Mouse (Mus musculus): ENCODE results near the gene Rbm8a. TPM values are rescaled to one million over a fixed set of nuclear protein-coding genes. Genes with fewer than 3 reads are reported as not detected.
A peak's percentile ranks its signal among the peaks of the same experiment; 100 is the strongest.

Gene Rbm8a
- total RNA-seq, 2 experiments from 2014 or later: 67.3 to 77.2 TPM

- no peak for DNase-seq (ENCODE audit: low spot score in 2 of 2)
Observed at GRCm38 (mm10) chr3:96667316-96667715, 37.6 kb downstream of the Rbm8a start.

- no peak for DNase-seq (ENCODE audit: low spot score in 2 of 2)
Observed at GRCm38 (mm10) chr3:96668424-96669067, 38.8 kb downstream of the Rbm8a start.

- DNase-seq (ENCODE audit: low spot score in 2 of 2): peak; percentile 58 to 79
Observed at GRCm38 (mm10) chr3:96669727-96670468, 40.2 kb downstream of the Rbm8a start, which contains the start of gene Ankrd35. Gene Ankrd35, plus strand, starts transcription at chr3:96670131.

GRCm38 (mm10) chr3:96671519-96671918, 41.8 kb downstream of the Rbm8a start:
- no peak for DNase-seq (ENCODE audit: low spot score in 2 of 2)

GRCm38 (mm10) chr3:96673514-96673913, 43.8 kb downstream of the Rbm8a start:
- no peak for DNase-seq (ENCODE audit: low spot score in 2 of 2)

GRCm38 (mm10) chr3:96674442-96674841, 44.7 kb downstream of the Rbm8a start:
- peak in 1 of 2 experiments; percentile 24 for DNase-seq (ENCODE audit: low spot score in 2 of 2)

GRCm38 (mm10) chr3:96675171-96675570, 45.4 kb downstream of the Rbm8a start:
- DNase-seq (ENCODE audit: low spot score in 2 of 2): no peak

GRCm38 (mm10) chr3:96675690-96676089, 46.0 kb downstream of the Rbm8a start:
- no peak for DNase-seq (ENCODE audit: low spot score in 2 of 2)

- DNase-seq (ENCODE audit: low spot score in 2 of 2): no peak
Observed at GRCm38 (mm10) chr3:96678456-96678855, 48.7 kb downstream of the Rbm8a start.

- no peak for DNase-seq (ENCODE audit: low spot score in 2 of 2)
Observed at GRCm38 (mm10) chr3:96679159-96679674, 49.5 kb downstream of the Rbm8a start.

GRCm38 (mm10) chr3:96680269-96680956, 50.7 kb downstream of the Rbm8a start:
- no peak for DNase-seq (ENCODE audit: low spot score in 2 of 2)

Other genes with a start within 250 kb of the Rbm8a start
- gene BC107364, start 177.6 kb upstream of the Rbm8a start, total RNA-seq (2021): not detected
- gene Hfe2, start 104.8 kb upstream of the Rbm8a start, total RNA-seq (2021): 100 to 1,000 TPM; 283 to 297 TPM
- gene Txnip, start 72.0 kb upstream of the Rbm8a start, total RNA-seq (2021): 100 to 1,000 TPM; 318 to 360 TPM
- gene Gm16253, start 52.9 kb upstream of the Rbm8a start, total RNA-seq (2021): 1 to 10 TPM; 1.5 TPM
- 10 to 100 TPM; 32.4 to 34.2 TPM for gene Polr3gl, start 35.8 kb upstream of the Rbm8a start, total RNA-seq (2021)
- gene Ankrd34a, start 33.3 kb upstream of the Rbm8a start, total RNA-seq (2021): 1 to 10 TPM; 1.9 TPM
- 10 to 100 TPM; 41.8 to 42.9 TPM for gene Lix1l, start 28.8 kb upstream of the Rbm8a start, total RNA-seq (2021)
- gene Pex11b, start 5.4 kb downstream of the Rbm8a start, total RNA-seq (2021): 10 to 100 TPM; 28.8 to 30.8 TPM
- gene Gm42957, start 5.5 kb downstream of the Rbm8a start, total RNA-seq (2021): under 1 TPM; 0.31 to 0.61 TPM
- gene Itga10, start 15.7 kb downstream of the Rbm8a start, total RNA-seq (2021): 1 to 10 TPM; 5.6 to 6.8 TPM
- gene Ankrd35, start 40.2 kb downstream of the Rbm8a start, total RNA-seq (2021): 1 to 10 TPM; 2.0 to 2.6 TPM
- gene Pias3, start 66.5 kb downstream of the Rbm8a start, total RNA-seq (2021): 10 to 100 TPM; 30.7 to 33.3 TPM
- gene Nudt17, start 78.6 kb downstream of the Rbm8a start, total RNA-seq (2021): 1 to 10 TPM; 1.3 to 1.7 TPM
- 10 to 100 TPM; 23.6 to 24.5 TPM for gene Polr3c, start 97.7 kb downstream of the Rbm8a start, total RNA-seq (2021)
- 10 to 100 TPM; 45.1 to 50.6 TPM for gene Rnf115, start 97.7 kb downstream of the Rbm8a start, total RNA-seq (2021)
- under 1 TPM in 1 of 2 experiments, not detected in 1; 0.21 TPM for gene Pdzk1, start 199.4 kb downstream of the Rbm8a start, total RNA-seq (2021)
- not detected for gene Cd160, start 199.4 kb downstream of the Rbm8a start, total RNA-seq (2021)

All from gastrocnemius, postnatal 4 days (tissue).